Mouse (Mus musculus): Measurements from ENCODE around the gene Stat5b. TPM values are rescaled to one million over a fixed set of nuclear protein-coding genes. Genes with fewer than 3 reads are reported as not detected.

Gene Stat5b
- polyA plus RNA-seq, 1 experiment: 30.8 TPM

DNA sequence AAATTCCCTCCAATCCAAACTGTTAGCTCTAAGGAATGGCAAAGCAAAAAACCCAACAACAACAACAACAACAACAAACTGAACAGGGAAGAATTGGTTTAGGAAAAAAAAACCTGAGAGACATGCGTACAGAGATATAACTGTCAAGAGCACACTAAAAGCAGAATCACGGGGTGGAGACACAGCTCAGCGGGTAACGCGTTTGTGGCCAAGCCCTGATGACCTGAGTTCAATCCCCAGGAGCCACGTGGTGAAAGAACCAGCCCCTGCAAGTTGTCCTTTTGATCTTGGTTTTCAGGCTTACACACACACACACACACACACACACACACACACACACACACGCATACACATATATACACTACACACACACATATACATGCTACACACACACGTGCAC, 31.5 kb downstream of the Stat5b start:
- Histone ChIP-seq H3K4me3 (ENCODE audit: insufficient read depth, low read length) (no peak overlapping the region), H3K27ac (ENCODE audit: insufficient read depth, low read depth, low read length) (no peak overlapping the region), H3K4me1 (ENCODE audit: control insufficient read depth, insufficient read depth, low read length) (peaks cover 52% of the 10 kb centered on the region)
- TF ChIP-seq POLR2A (IDR thresholded peaks at IDR 0.05; ENCODE audit: borderline replicate concordance, low read depth, low read length) (no peak), CTCF (IDR thresholded peaks at IDR 0.05; ENCODE audit: low read depth, low read length) (no peak)

DNA sequence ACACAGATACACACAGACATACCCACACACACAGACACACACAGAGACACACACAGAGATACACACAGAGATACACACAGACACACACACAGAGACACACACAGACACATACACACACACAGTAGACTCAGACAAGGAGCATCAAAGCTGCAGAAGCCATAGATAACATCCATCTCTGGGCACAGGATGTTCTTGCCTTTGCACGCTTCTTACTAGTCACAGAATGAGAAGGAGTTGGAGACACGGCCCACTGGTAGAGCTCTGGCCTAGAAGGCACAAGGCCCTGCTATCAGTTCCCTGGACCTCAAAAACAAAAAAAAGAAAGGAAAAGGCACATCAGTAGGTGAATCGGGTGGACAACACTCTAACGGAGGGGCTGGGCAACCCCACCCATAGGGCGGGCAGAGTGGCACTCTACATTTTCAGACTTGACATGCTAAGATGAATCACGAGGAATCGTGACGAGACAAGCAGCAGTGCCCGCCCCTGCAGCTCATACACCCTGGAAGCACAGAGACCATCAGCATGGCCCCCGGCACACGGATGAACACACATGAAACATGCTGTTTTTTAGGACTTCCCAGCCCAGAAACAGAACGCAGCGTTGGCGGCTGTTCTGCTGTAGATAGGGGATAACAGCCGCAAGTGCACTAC, 32.0 kb downstream of the Stat5b start:
- H3K4me3 ChIP-seq (ENCODE audit: insufficient read depth, low read length): no peak overlapping the region
- no peak for TF ChIP-seq POLR2A (IDR thresholded peaks at IDR 0.05; ENCODE audit: borderline replicate concordance, low read depth, low read length)
- TF ChIP-seq CTCF (IDR thresholded peaks at IDR 0.05; ENCODE audit: low read depth, low read length): no peak
- peaks cover 47% of the 10 kb centered on the region for H3K4me1 ChIP-seq (ENCODE audit: control insufficient read depth, insufficient read depth, low read length)
- no peak overlapping the region for H3K27ac ChIP-seq (ENCODE audit: insufficient read depth, low read depth, low read length)

DNA sequence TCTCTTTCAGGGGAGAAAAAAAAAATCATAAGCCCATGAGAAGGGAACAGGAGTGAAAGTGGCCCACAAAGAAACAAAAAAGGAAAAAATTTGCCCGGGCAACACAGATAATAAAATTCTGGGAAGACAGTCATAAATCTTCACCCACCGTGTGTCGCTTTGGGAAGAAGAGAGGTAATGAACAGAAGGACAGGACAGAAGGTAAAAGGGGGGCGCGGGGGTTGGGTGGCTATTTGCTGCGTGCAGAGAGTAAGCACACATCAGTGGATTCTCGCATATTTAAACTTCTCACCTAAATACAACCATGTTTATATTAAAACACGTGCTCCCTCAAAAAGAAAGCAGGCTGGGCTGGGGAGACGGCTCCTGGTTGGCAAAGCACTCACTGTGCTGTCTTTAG, 33.2 kb downstream of the Stat5b start:
- H3K27ac ChIP-seq (ENCODE audit: insufficient read depth, low read depth, low read length): no peak overlapping the region
- no peak for TF ChIP-seq CTCF (IDR thresholded peaks at IDR 0.05; ENCODE audit: low read depth, low read length)
- TF ChIP-seq POLR2A (IDR thresholded peaks at IDR 0.05; ENCODE audit: borderline replicate concordance, low read depth, low read length): no peak
- peaks cover 38% of the 10 kb centered on the region for H3K4me1 ChIP-seq (ENCODE audit: control insufficient read depth, insufficient read depth, low read length)
- no peak overlapping the region for H3K4me3 ChIP-seq (ENCODE audit: insufficient read depth, low read length)

DNA sequence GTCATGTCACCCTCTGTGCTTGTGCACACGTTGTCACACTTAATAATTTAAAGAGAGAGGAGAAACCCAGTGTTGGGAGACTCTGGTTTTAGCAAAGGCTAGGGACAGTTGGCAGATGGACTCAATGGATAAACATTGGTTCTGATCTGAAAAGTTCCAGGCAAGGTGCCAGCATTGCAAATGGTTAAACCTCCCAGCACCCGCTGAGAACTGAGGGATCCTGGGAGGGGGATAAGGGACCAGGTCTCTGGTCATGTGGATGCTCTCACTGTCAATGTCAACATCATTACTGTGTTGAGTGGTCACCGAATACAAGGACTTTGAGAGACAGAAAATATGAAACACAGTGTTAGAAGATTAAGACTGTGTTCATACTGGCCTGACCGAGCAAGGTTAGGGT, 33.7 kb downstream of the Stat5b start:
- no peak overlapping the region for H3K4me3 ChIP-seq (ENCODE audit: insufficient read depth, low read length)
- peaks cover 37% of the 10 kb centered on the region for H3K4me1 ChIP-seq (ENCODE audit: control insufficient read depth, insufficient read depth, low read length)
- TF ChIP-seq POLR2A (IDR thresholded peaks at IDR 0.05; ENCODE audit: borderline replicate concordance, low read depth, low read length): no peak
- no peak for TF ChIP-seq CTCF (IDR thresholded peaks at IDR 0.05; ENCODE audit: low read depth, low read length)
- H3K27ac ChIP-seq (ENCODE audit: insufficient read depth, low read depth, low read length): no peak overlapping the region

DNA sequence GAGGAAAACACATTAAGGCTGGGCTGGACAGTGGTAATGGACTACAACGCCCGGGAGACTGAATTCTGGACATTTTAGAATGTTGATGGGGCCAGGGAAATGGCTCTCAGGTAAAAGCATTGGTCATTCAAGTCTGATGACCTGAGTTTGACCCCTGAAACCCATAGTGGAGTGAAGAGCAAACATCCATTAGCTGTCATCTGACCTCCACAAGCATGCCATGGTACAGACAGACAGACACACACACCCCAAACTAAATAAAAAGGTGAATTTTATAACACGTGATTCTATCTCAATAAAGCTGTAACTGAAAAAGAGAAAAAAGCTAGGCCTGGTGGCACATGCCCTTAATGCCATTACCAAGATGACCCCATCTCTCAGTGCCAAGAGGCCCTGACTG, 34.2 kb downstream of the Stat5b start:
- H3K4me3 ChIP-seq (ENCODE audit: insufficient read depth, low read length): no peak overlapping the region
- H3K27ac ChIP-seq (ENCODE audit: insufficient read depth, low read depth, low read length): peak overlapping the region; percentile 0; the same call in 1 of the 2 replicates
- TF ChIP-seq CTCF (IDR thresholded peaks at IDR 0.05; ENCODE audit: low read depth, low read length) (no peak), POLR2A (IDR thresholded peaks at IDR 0.05; ENCODE audit: borderline replicate concordance, low read depth, low read length) (no peak)
- H3K4me1 ChIP-seq (ENCODE audit: control insufficient read depth, insufficient read depth, low read length): peaks cover 32% of the 10 kb centered on the region

DNA sequence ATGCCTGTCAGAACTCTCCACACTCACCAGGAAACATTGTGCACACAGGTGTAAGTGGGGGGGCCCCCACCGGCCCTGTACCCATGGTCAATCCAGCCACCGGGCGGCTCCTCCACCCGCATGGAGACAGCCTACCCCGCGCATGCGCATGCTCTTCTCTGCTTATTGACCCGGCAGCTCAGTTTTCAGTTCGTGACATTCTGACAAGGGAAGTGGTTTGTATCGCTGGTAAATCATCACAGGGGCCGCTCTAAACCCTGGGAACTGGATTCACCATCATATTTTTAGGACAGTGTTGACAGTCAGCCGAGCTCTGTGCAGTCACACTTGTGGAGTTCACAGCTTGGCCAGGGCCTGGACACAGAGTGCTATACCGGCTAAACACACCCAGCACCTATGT, 36.0 kb downstream of the Stat5b start:
- peak overlapping the region; percentile 28; the same call in 1 of the 2 replicates for H3K27ac ChIP-seq (ENCODE audit: insufficient read depth, low read depth, low read length)
- peak overlapping the region; percentile 55 for H3K4me3 ChIP-seq (ENCODE audit: insufficient read depth, low read length)
- TF ChIP-seq CTCF (IDR thresholded peaks at IDR 0.05; ENCODE audit: low read depth, low read length): no peak
- no peak for TF ChIP-seq POLR2A (IDR thresholded peaks at IDR 0.05; ENCODE audit: borderline replicate concordance, low read depth, low read length)
- peaks cover 22% of the 10 kb centered on the region for H3K4me1 ChIP-seq (ENCODE audit: control insufficient read depth, insufficient read depth, low read length)

DNA sequence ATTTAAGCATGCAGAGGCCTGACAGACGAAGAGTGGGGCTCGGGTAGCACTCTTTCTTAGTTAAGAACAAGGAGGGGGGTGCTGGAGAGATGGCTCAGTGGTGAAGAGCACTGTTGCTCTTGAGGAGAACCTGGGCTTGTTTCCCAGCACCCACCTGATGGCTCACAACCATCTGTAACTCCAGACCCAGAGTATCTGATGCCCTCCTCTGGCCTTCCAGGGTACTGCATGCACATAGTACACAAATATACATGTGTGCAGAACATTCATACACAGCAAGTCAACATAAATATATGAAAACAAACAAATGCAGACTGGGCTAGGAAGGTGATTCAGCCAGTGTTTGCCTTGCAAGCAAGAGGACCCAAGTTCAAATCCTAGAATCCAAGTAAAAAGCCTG, 39.4 kb downstream of the Stat5b start:
- no peak for TF ChIP-seq CTCF (IDR thresholded peaks at IDR 0.05; ENCODE audit: low read depth, low read length)
- no peak for TF ChIP-seq POLR2A (IDR thresholded peaks at IDR 0.05; ENCODE audit: borderline replicate concordance, low read depth, low read length)
- no peak overlapping the region for H3K4me3 ChIP-seq (ENCODE audit: insufficient read depth, low read length)
- H3K27ac ChIP-seq (ENCODE audit: insufficient read depth, low read depth, low read length): no peak overlapping the region
- H3K4me1 ChIP-seq (ENCODE audit: control insufficient read depth, insufficient read depth, low read length): peaks cover 18% of the 10 kb centered on the region

DNA sequence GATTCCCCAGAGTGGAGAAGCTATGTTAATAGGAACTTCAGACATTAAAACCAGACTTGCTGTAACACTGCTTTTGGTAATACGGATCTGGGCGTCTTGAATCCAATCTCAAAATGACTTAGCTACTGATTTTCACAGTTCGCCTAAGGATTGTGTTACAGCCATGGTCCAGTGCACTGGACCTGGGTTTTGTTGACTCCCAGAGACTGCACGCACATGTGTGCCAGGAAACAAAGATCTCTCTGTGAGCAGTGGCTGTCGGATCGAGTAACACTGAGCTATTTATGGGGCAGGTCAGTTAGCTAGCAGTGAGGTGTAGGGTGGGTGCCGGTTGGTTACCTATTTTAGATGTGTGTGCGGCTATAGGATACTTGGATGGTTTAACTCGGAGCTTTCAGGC, 40.0 kb downstream of the Stat5b start:
- Histone ChIP-seq H3K4me1 (ENCODE audit: control insufficient read depth, insufficient read depth, low read length) (peaks cover 18% of the 10 kb centered on the region), H3K27ac (ENCODE audit: insufficient read depth, low read depth, low read length) (no peak overlapping the region), H3K4me3 (ENCODE audit: insufficient read depth, low read length) (no peak overlapping the region)
- TF ChIP-seq CTCF (IDR thresholded peaks at IDR 0.05; ENCODE audit: low read depth, low read length) (no peak), POLR2A (IDR thresholded peaks at IDR 0.05; ENCODE audit: borderline replicate concordance, low read depth, low read length) (no peak)

DNA sequence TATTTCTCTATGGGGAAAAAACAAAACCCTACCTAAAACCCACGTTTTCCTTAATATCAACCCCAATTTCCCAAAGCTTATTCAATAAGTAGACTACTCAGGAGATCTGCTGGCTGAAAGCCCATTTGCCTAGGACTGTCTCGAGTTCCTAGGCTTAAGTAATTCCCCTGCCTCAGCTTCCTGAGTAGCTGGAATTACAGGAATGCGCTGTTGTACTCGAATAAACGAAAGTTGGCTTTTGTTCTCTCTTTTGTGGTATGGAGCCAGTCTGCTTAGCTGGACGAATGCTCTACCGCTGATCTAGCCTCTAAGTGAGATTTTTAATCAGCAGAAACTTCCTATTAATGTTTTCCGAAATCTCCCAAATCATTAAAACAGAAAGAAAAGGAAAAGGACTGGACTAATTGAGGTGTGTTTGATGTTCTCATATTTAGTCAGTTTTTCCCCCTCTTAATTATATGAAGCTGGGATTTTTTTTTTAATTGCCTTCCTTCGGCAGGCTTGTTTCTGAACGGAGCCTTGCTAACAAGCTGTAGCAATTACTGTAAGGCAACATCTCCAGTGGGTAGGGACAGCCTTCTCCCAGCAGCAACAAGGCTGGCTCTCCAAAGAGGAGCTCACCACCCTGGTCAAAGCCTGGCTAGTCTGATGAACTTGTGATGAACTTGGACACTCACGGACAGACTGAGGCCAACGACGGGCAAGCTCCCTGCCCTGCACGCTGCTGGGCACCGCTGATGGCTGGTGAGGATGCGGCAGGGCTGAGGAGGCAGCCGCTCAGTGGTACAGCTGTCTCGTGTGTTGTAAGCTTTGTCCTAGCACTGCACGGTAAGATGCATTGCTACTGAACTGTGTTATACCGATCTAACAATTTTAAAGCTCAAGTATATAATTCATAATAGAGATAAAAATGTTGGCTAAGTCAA, 43.9 kb downstream of the Stat5b start:
- no peak overlapping the region for H3K27ac ChIP-seq (ENCODE audit: insufficient read depth, low read depth, low read length)
- H3K4me3 ChIP-seq (ENCODE audit: insufficient read depth, low read length): no peak overlapping the region
- peaks cover 13% of the 10 kb centered on the region for H3K4me1 ChIP-seq (ENCODE audit: control insufficient read depth, insufficient read depth, low read length)
- TF ChIP-seq POLR2A (IDR thresholded peaks at IDR 0.05; ENCODE audit: borderline replicate concordance, low read depth, low read length) (no peak), CTCF (IDR thresholded peaks at IDR 0.05; ENCODE audit: low read depth, low read length) (no peak)

DNA sequence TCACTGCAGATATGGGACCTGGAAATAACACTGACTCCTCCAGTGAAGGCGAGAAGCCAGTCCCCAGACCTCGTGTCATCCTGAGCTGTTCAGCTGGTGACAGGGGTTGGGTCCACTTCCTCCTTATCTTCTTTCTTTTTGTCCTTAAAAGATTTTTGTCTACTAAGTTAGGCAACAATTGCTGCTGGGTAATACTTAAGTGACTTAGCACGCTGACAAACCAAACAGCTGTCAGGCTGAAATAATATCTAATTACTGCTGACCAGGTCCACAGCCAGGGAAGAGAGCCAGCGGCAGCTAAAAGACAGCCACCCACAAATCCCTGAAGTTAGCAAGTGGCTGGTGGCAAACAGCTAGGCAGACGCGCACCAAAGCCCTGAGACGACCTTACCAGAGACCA, 45.0 kb downstream of the Stat5b start:
- Histone ChIP-seq H3K4me3 (ENCODE audit: insufficient read depth, low read length) (no peak overlapping the region), H3K4me1 (ENCODE audit: control insufficient read depth, insufficient read depth, low read length) (peaks cover 13% of the 10 kb centered on the region), H3K27ac (ENCODE audit: insufficient read depth, low read depth, low read length) (peak overlapping the region; percentile 5)
- TF ChIP-seq POLR2A (IDR thresholded peaks at IDR 0.05; ENCODE audit: borderline replicate concordance, low read depth, low read length) (no peak), CTCF (IDR thresholded peaks at IDR 0.05; ENCODE audit: low read depth, low read length) (no peak)
